Mouse (Mus musculus) lung, adult 2 months (tissue): Measurements from ENCODE around the gene Sytl1.

Experiments
- CTCF ChIP-seq: fragments of 200-500 bp; IDR thresholded peaks from 2 replicates; pipeline ENCODE4 v1.5.1; 2011; ENCODE audit warnings: mild to moderate bottlenecking, low read length, control low read depth; ENCODE audit not compliant: insufficient read depth
- POLR2A ChIP-seq: fragments of 200-500 bp; IDR thresholded peaks from 2 replicates; pipeline ENCODE4 v1.6.1; 2011; ENCODE audit warnings: low read depth, mild to moderate bottlenecking, control low read depth, low read length, borderline replicate concordance; ENCODE audit errors: extremely low read depth

DNA sequence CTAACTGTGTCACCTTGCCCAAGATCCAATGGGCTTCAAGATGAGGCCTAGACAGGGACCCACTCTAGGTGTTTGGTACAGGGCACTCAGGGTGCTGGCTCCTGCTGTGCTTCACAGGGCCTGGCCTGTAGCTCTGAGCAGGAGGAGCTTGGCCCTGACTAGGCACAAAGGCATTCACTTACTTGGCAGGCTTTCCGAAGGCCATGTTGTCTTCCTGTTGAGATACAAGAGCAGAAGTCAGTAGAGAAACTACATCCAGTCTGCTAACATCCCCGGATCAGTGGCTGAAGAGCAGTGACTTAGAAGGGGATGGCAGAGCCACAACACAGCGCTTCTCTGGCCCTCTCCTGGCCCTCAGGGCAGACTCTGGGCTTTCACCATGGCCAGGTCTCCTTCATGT is 6.7 kb upstream of the Sytl1 start:
- TF ChIP-seq CTCF (no peak), POLR2A (no peak)
